11 mouse cellular contexts compared by ENCODE assay signal in the genomic region with DNA sequence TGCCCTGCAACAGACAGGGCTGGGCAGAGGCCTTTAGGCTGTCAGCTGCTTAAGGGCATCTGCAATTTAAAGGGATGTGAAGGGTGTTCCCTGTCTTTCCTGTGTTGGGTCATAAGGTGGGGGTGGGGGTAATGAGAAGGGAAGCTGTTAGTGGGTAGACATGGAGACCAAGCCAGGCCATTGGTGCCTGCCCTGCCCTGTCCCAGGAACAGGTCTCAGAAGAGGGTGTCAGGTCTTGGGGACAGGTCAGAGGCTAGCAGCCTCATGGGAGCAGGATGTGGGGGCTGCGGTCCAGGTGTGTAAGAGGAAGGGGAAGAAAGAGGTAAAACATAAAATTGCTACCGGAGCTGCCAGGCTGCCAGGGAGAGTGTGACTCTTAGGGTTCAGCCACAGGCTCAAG. TPM values are rescaled to one million over a fixed set of nuclear protein-coding genes. Genes with fewer than 3 reads are reported as not detected.
DNase-seq lines count a peak whose midpoint lies in the region; ATAC-seq and TF ChIP-seq lines count a peak whose summit lies in the region.
"Had no signal": no experiment of that assay in that cellular context is flagged by ENCODE, and none has a peak within 500 bp of the region (broad histone marks: within the 10 kb centered on the region; RNA-seq: fewer than 3 reads in every experiment).

No protein-coding gene starts in this region.

- 85% methylated on average over 2 of the region's 2 CpGs for WGBS in midbrain, embryonic 11.5 days
- WGBS in midbrain, embryonic 14.5 days = 97% methylated on average over 2 of the region's 2 CpGs
- WGBS in embryonic facial prominence, embryonic 10.5 days = 86% methylated on average over 2 of the region's 2 CpGs
- 83% methylated on average over 2 of the region's 2 CpGs for WGBS in limb, embryonic 15.5 days
- WGBS in thymus, adult 2 months = 10% methylated on average over 2 of the region's 2 CpGs

- no peaks in the 10 kb centered on the region for H3K36me3 ChIP-seq in midbrain, embryonic 11.5 days (ENCODE audit: control insufficient read depth, insufficient read depth, low read length)
- no peaks in the 10 kb centered on the region for H3K36me3 ChIP-seq in midbrain, embryonic 14.5 days (ENCODE audit: control insufficient read depth, insufficient read depth, low read length)
- no peaks in the 10 kb centered on the region for H3K36me3 ChIP-seq in embryonic facial prominence, embryonic 10.5 days (replicated peaks)
- no peaks in the 10 kb centered on the region for H3K36me3 ChIP-seq in limb, embryonic 15.5 days
- H3K36me3 ChIP-seq in thymus, adult 2 months (ENCODE audit: control insufficient read depth, insufficient read depth, low read length) = no peaks in the 10 kb centered on the region; the same call in 1 of the 2 replicates
- H3K36me3 ChIP-seq: embryonic facial prominence, embryonic 13.5 days had no signal

- DNase-seq in midbrain, embryonic 11.5 days (ENCODE audit: low spot score, missing footprints) = peak; percentile 19
- DNase-seq in midbrain, embryonic 14.5 days = no peak
- DNase-seq in embryonic facial prominence, embryonic 10.5 days (ENCODE audit: low spot score) = no peak
- peak; percentile 67 for DNase-seq in thymus, adult 2 months
- no peak for DNase-seq in layer of hippocampus, adult 2 months (ENCODE audit: low spot score in 2 of 2)
- DNase-seq in frontal cortex, postnatal 10 days (ENCODE audit: low spot score in 2 of 2) = no peak

- no peak for ATAC-seq in midbrain, embryonic 11.5 days (ENCODE audit: low FRiP score)
- ATAC-seq in midbrain, embryonic 14.5 days (ENCODE audit: low FRiP score, low TSS enrichment) = no peak
- ATAC-seq in limb, embryonic 15.5 days (ENCODE audit: insufficient number of reproducible peaks, low FRiP score, low TSS enrichment, low read depth) = no peak
- ATAC-seq in erythroblast, adult 5-6 weeks (replicated peaks; ENCODE audit: low FRiP score, poor library complexity, severe bottlenecking) = no peak

- no peak overlapping the region for H3K27ac ChIP-seq in midbrain, embryonic 11.5 days (ENCODE audit: low read depth, low read length)
- no peak overlapping the region for H3K27ac ChIP-seq in midbrain, embryonic 14.5 days (replicated peaks; ENCODE audit: low read depth, low read length)
- H3K27ac ChIP-seq in embryonic facial prominence, embryonic 10.5 days (replicated peaks) = peak overlapping the region; percentile 58
- H3K27ac ChIP-seq in limb, embryonic 15.5 days = peak overlapping the region; percentile 0; the same call in 1 of the 2 replicates
- peak overlapping the region; percentile 82 for H3K27ac ChIP-seq in thymus, adult 2 months (ENCODE audit: control insufficient read depth, insufficient read depth, low read length)
- no peak overlapping the region for H3K27ac ChIP-seq in layer of hippocampus, adult 2 months
- H3K27ac ChIP-seq: embryonic facial prominence, embryonic 13.5 days had no signal

- TF ChIP-seq CTCF in thymus, adult 2 months (IDR thresholded peaks at IDR 0.05; ENCODE audit: borderline replicate concordance, control insufficient read depth, extremely low read depth, insufficient read depth, low read length, poor library complexity) = no peak
- TF ChIP-seq CTCF in layer of hippocampus, adult 2 months (conservative IDR thresholded peaks at IDR 0.05) = no peak

- no peaks in the 10 kb centered on the region for H3K27me3 ChIP-seq in midbrain, embryonic 11.5 days (ENCODE audit: control insufficient read depth, insufficient read depth, low read length)
- H3K27me3 ChIP-seq in midbrain, embryonic 14.5 days (ENCODE audit: control insufficient read depth, insufficient read depth, low read length) = no peaks in the 10 kb centered on the region
- no peaks in the 10 kb centered on the region for H3K27me3 ChIP-seq in embryonic facial prominence, embryonic 10.5 days (replicated peaks; ENCODE audit: low read depth, poor library complexity, severe bottlenecking)
- H3K27me3 ChIP-seq in limb, embryonic 15.5 days = no peaks in the 10 kb centered on the region
- H3K27me3 ChIP-seq in thymus, adult 2 months (ENCODE audit: control insufficient read depth, insufficient read depth, low read length) = no peaks in the 10 kb centered on the region
- H3K27me3 ChIP-seq: embryonic facial prominence, embryonic 13.5 days had no signal

- TF ChIP-seq POLR2A in thymus, adult 2 months (IDR thresholded peaks at IDR 0.05; ENCODE audit: control insufficient read depth, extremely low read depth, insufficient read depth, low read length, poor library complexity) = 0 out of 2 replicates have a peak, but pooled peaks have one; percentile 15

- no peak overlapping the region for H3K4me2 ChIP-seq in midbrain, embryonic 11.5 days
- H3K4me2 ChIP-seq in midbrain, embryonic 14.5 days (ENCODE audit: low read length) = no peak overlapping the region
- H3K4me2 ChIP-seq in limb, embryonic 15.5 days = no peak overlapping the region
- H3K4me2 ChIP-seq: embryonic facial prominence, embryonic 13.5 days had no signal

- H3K4me1 ChIP-seq in midbrain, embryonic 11.5 days (ENCODE audit: control insufficient read depth, insufficient read depth, low read length) = 0 out of 2 replicates have a peak, but pooled peaks cover 5% of the 10 kb centered on the region
- peaks cover 10% of the 10 kb centered on the region; the same call in 1 of the 2 replicates for H3K4me1 ChIP-seq in midbrain, embryonic 14.5 days (ENCODE audit: control insufficient read depth, insufficient read depth, low read length)
- peaks cover 42% of the 10 kb centered on the region for H3K4me1 ChIP-seq in embryonic facial prominence, embryonic 10.5 days
- peaks cover 32% of the 10 kb centered on the region for H3K4me1 ChIP-seq in limb, embryonic 15.5 days
- peaks cover 58% of the 10 kb centered on the region for H3K4me1 ChIP-seq in thymus, adult 2 months (replicated peaks; ENCODE audit: control insufficient read depth, insufficient read depth, low read length)

- H3K9me3 ChIP-seq in midbrain, embryonic 11.5 days (ENCODE audit: control insufficient read depth, low read length) = no peaks in the 10 kb centered on the region
- H3K9me3 ChIP-seq in midbrain, embryonic 14.5 days (ENCODE audit: control insufficient read depth, low read length) = no peaks in the 10 kb centered on the region
- H3K9me3 ChIP-seq in embryonic facial prominence, embryonic 10.5 days = no peaks in the 10 kb centered on the region
- no peaks in the 10 kb centered on the region for H3K9me3 ChIP-seq in limb, embryonic 15.5 days
- H3K9me3 ChIP-seq: embryonic facial prominence, embryonic 13.5 days had no signal

- no peak overlapping the region for H3K9ac ChIP-seq in midbrain, embryonic 11.5 days (ENCODE audit: low read length)
- no peak overlapping the region for H3K9ac ChIP-seq in midbrain, embryonic 14.5 days (replicated peaks; ENCODE audit: low read length)
- H3K9ac ChIP-seq in limb, embryonic 15.5 days = no peak overlapping the region
- H3K9ac ChIP-seq: embryonic facial prominence, embryonic 13.5 days had no signal

- H3K4me3 ChIP-seq in midbrain, embryonic 11.5 days (ENCODE audit: low read depth, low read length) = no peak overlapping the region
- no peak overlapping the region for H3K4me3 ChIP-seq in midbrain, embryonic 14.5 days (replicated peaks; ENCODE audit: low read depth, low read length)
- H3K4me3 ChIP-seq in embryonic facial prominence, embryonic 10.5 days = no peak overlapping the region
- no peak overlapping the region for H3K4me3 ChIP-seq in limb, embryonic 15.5 days
- peak overlapping the region; percentile 70 for H3K4me3 ChIP-seq in thymus, adult 2 months (ENCODE audit: control insufficient read depth, insufficient read depth, low read length)
- no peak overlapping the region for H3K4me3 ChIP-seq in layer of hippocampus, adult 2 months
- H3K4me3 ChIP-seq: embryonic facial prominence, embryonic 13.5 days had no signal

RNA-seq across cellular contexts. Expression of gene Lsp1, which starts 0.8 kb away (rescaled TPM):
- polyA plus RNA-seq in midbrain, embryonic 11.5 days (2014; fragmentation: Nextera tagmentation; extraction: Ambion mirVana) = 11.1 and 13.1 TPM in 2 replicates
- 2.7 and 8.0 TPM in 2 replicates for polyA plus RNA-seq in midbrain, embryonic 14.5 days (2014; fragmentation: Nextera tagmentation; extraction: Ambion mirVana)
- 20.9 and 21.4 TPM in 2 replicates for polyA plus RNA-seq in embryonic facial prominence, embryonic 10.5 days (2016; fragmentation: Nextera tagmentation; extraction: Ambion mirVana)
- polyA plus RNA-seq in limb, embryonic 15.5 days (2015; fragmentation: Nextera tagmentation; extraction: Ambion mirVana) = 57.3 and 63.3 TPM in 2 replicates
- 507 and 626 TPM in 2 replicates for polyA plus RNA-seq in thymus, adult 2 months (2012; rRNA removed)
- total RNA-seq in layer of hippocampus, adult 2 months (2021) = 1 to 10 TPM; 1.4 to 1.7 TPM
- total RNA-seq in erythroblast, adult 5-6 weeks (2015; ENCODE audit: low replicate concordance) = 119 and 155 TPM in 2 replicates
- 98.7 and 120 TPM in 2 replicates for total RNA-seq in erythroblast, adult 5-6 weeks (2017; ENCODE audit: low replicate concordance)

RNA-seq across cellular contexts. Expression of gene Tnni2, which starts 19.8 kb away (rescaled TPM):
- polyA plus RNA-seq in midbrain, embryonic 11.5 days (2014; fragmentation: Nextera tagmentation; extraction: Ambion mirVana) = 0.47 and 0.96 TPM in 2 replicates
- not detected in 2 replicates for polyA plus RNA-seq in midbrain, embryonic 14.5 days (2014; fragmentation: Nextera tagmentation; extraction: Ambion mirVana)
- polyA plus RNA-seq in embryonic facial prominence, embryonic 10.5 days (2016; fragmentation: Nextera tagmentation; extraction: Ambion mirVana) = 1.7 and 2.5 TPM in 2 replicates
- 136 and 529 TPM in 2 replicates for polyA plus RNA-seq in limb, embryonic 15.5 days (2015; fragmentation: Nextera tagmentation; extraction: Ambion mirVana)
- polyA plus RNA-seq in thymus, adult 2 months (2012; rRNA removed) = 3.2 and 4.3 TPM in 2 replicates
- total RNA-seq in layer of hippocampus, adult 2 months (2021) = not detected
- total RNA-seq in erythroblast, adult 5-6 weeks (2015; ENCODE audit: low replicate concordance) = 19.6 TPM in 1 of 2 replicates, not detected in the other
- total RNA-seq in erythroblast, adult 5-6 weeks (2017; ENCODE audit: low replicate concordance) = 2.0 and 6.4 TPM in 2 replicates

RNA-seq across cellular contexts. Expression of gene Syt8, which starts 26.8 kb away (rescaled TPM):
- not detected in 2 replicates for polyA plus RNA-seq in midbrain, embryonic 11.5 days (2014; fragmentation: Nextera tagmentation; extraction: Ambion mirVana)
- polyA plus RNA-seq in midbrain, embryonic 14.5 days (2014; fragmentation: Nextera tagmentation; extraction: Ambion mirVana) = not detected in 2 replicates
- polyA plus RNA-seq in embryonic facial prominence, embryonic 10.5 days (2016; fragmentation: Nextera tagmentation; extraction: Ambion mirVana) = not detected in 2 replicates
- 6.3 and 6.7 TPM in 2 replicates for polyA plus RNA-seq in limb, embryonic 15.5 days (2015; fragmentation: Nextera tagmentation; extraction: Ambion mirVana)
- polyA plus RNA-seq in thymus, adult 2 months (2012; rRNA removed) = 2.2 and 5.2 TPM in 2 replicates
- total RNA-seq in layer of hippocampus, adult 2 months (2021) = not detected
- total RNA-seq in erythroblast, adult 5-6 weeks (2015; ENCODE audit: low replicate concordance) = not detected in 2 replicates
- total RNA-seq in erythroblast, adult 5-6 weeks (2017; ENCODE audit: low replicate concordance) = not detected in 2 replicates
- total RNA-seq: heart, postnatal 10 days; layer of hippocampus, postnatal 25 days had no signal

RNA-seq across cellular contexts. Expression of gene Tnnt3, which starts 37.2 kb away (rescaled TPM):
- 0.77 and 2.0 TPM in 2 replicates for polyA plus RNA-seq in midbrain, embryonic 11.5 days (2014; fragmentation: Nextera tagmentation; extraction: Ambion mirVana)
- 1.1 TPM in 1 of 2 replicates, not detected in the other for polyA plus RNA-seq in midbrain, embryonic 14.5 days (2014; fragmentation: Nextera tagmentation; extraction: Ambion mirVana)
- polyA plus RNA-seq in embryonic facial prominence, embryonic 10.5 days (2016; fragmentation: Nextera tagmentation; extraction: Ambion mirVana) = 1.4 and 1.6 TPM in 2 replicates
- polyA plus RNA-seq in limb, embryonic 15.5 days (2015; fragmentation: Nextera tagmentation; extraction: Ambion mirVana) = 154 and 517 TPM in 2 replicates
- polyA plus RNA-seq in thymus, adult 2 months (2012; rRNA removed) = 1.1 and 2.2 TPM in 2 replicates
- not detected for total RNA-seq in layer of hippocampus, adult 2 months (2021)
- total RNA-seq in erythroblast, adult 5-6 weeks (2015; ENCODE audit: low replicate concordance) = not detected in 2 replicates
- total RNA-seq in erythroblast, adult 5-6 weeks (2017; ENCODE audit: low replicate concordance) = 2.0 TPM in 1 of 2 replicates, not detected in the other
- total RNA-seq: layer of hippocampus, postnatal 25 days had no signal

Comparison
In these comparisons a context has a peak if more than half of its experiments do, and no peak if none do; other contexts are left out.
1. DNase-seq: peak in midbrain, embryonic 11.5 days (single experiment) and thymus, adult 2 months (single experiment); none in midbrain, embryonic 14.5 days (single experiment), embryonic facial prominence, embryonic 10.5 days (single experiment), layer of hippocampus, adult 2 months (0 of 2) and frontal cortex, postnatal 10 days (0 of 2).
2. H3K27ac ChIP-seq: peak in embryonic facial prominence, embryonic 10.5 days (single experiment), limb, embryonic 15.5 days (single experiment) and thymus, adult 2 months (single experiment); none in midbrain, embryonic 11.5 days (single experiment), midbrain, embryonic 14.5 days (single experiment) and layer of hippocampus, adult 2 months (single experiment).
3. RNA of gene Tnni2, which starts 19.8 kb away (polyA plus RNA-seq): 136 to 529 TPM in limb, embryonic 15.5 days; 3.2 to 4.3 TPM in thymus, adult 2 months, 1.7 to 2.5 TPM in embryonic facial prominence, embryonic 10.5 days, 0.47 to 0.96 TPM in midbrain, embryonic 11.5 days and not detected in midbrain, embryonic 14.5 days; every median in the first group is over 10 times any median in the second.